Mouse (Mus musculus) spleen, postnatal 0 days (tissue): ENCODE data around the gene N6amt1. TPM values are rescaled to one million over a fixed set of nuclear protein-coding genes. Genes with fewer than 3 reads are reported as not detected.

Source experiments
- polyA plus RNA-seq: library from polyadenylated mRNA; unstranded; fragments of >200 nt; fragmentation: Nextera tagmentation; extraction: Ambion mirVana; gene quantifications from 2 replicates; pipeline ENCODE4 v1.2.1, GENCODE M21; 2015

Gene N6amt1
- polyA plus RNA-seq = 14.9 and 16.6 TPM in 2 replicates

GRCm38 (mm10) chr16:87354075-87354583, at the start of gene N6amt1:
TSS of gene N6amt1 (plus strand) at chr16:87354185.

Other genes with a start within 250 kb of the N6amt1 start
- gene Ltn1, start 78.4 kb downstream of the N6amt1 start, polyA plus RNA-seq = 9.1 and 10.7 TPM in 2 replicates
- 5.7 and 6.2 TPM in 2 replicates for gene Rwdd2b, start 86.4 kb downstream of the N6amt1 start, polyA plus RNA-seq
- gene Usp16, start 100.5 kb downstream of the N6amt1 start, polyA plus RNA-seq = 27.7 and 37.3 TPM in 2 replicates
- 258 and 262 TPM in 2 replicates for gene Cct8, start 141.7 kb downstream of the N6amt1 start, polyA plus RNA-seq
- gene Map3k7cl, start 199.1 kb downstream of the N6amt1 start, polyA plus RNA-seq = 0.14 and 0.38 TPM in 2 replicates